Mouse (Mus musculus): ENCODE data around the gene Csnk2a1.

GRCm38 (mm10) chr2:152225536-152225935, 1.1 kb upstream of the Csnk2a1 start:
- TF ChIP-seq CTCF (IDR thresholded peaks at IDR 0.05; ENCODE audit: low read depth), result no peak
- no peak for TF ChIP-seq EP300 (IDR thresholded peaks at IDR 0.05; ENCODE audit: low read depth)
